Mouse (Mus musculus): ENCODE data around the gene Zfp955b.
"Not testable (repeated sequence)": the region's sequence is repeated elsewhere in the genome, so short reads cannot be mapped to it uniquely, and the experiment has no call there.

Gene Zfp955b

GRCm38 (mm10) chr17:33289039-33289875, at the start of gene Zfp955b:
Gene Zfp955b (plus strand): TSS chr17:33289544.
- DNase-seq (ENCODE audit: extremely low spot score, low read depth, low spot score), result not testable (repeated sequence)

DNA sequence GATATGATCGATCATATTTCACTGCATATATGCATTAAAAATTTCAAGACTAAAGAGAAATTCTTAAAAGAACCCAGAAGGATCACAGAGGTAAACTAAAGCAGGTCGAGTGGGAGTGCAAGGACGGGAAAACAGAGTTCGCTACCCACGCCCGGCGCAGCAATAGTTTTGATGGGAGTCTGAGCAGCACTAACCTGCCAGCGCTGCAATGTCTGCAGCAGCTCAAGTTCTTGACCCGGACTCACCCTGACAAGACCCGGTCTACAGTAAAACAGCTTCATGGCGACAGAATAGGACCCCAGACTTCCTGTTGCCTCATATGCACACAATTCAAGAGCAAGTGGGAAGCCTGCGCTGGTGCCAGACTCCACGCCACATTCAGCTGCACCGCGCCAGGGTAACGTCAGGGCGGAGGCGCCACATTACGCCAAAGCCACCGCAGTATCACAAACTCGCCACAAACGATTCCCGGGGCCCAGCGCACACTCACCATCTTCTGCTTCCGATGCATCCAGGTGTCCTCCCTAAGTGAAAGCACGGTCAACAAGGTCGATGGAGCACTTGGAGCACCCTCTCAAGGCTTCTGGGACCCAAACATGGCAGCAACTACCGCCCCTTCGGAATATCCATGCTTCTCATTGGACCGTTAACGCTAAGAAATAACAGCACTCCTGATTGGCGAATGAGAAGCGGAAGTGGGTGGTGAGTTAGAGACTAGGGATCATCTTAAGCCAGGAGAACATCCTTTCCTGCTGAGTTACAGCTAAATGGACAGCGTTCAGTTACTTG, 34.6 kb upstream of the Zfp955b start, which contains the start of gene Zfp955a:
Gene Zfp955a (minus strand): TSS at position 616 of the 789 bp plus-strand sequence.
- not testable (repeated sequence) for DNase-seq (ENCODE audit: extremely low spot score, low read depth, low spot score)

DNA sequence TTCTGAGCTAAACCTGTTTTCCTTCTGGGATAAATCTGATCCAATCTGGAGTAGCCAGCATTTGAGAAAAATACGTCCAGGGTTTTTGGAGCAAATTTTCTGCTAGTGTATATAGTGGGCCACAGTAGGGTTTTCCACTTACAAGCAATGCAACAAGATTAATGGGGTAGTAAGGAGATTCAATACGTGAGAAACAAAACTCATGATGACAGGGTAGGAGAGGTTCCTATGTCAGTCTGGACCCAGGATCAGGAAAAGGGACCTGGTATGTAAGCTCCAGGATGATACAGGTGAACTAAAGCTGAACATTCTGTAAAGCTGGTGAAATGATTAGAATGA, 34.1 kb upstream of the Zfp955b start:
- not testable (repeated sequence) for DNase-seq (ENCODE audit: extremely low spot score, low read depth, low spot score)

- DNase-seq (ENCODE audit: extremely low spot score, low read depth, low spot score), result no peak
Measured at GRCm38 (mm10) chr17:33264376-33264775, 25.0 kb upstream of the Zfp955b start, which contains the start of gene Olfr63. Gene Olfr63 (plus strand): TSS chr17:33264676.

DNA sequence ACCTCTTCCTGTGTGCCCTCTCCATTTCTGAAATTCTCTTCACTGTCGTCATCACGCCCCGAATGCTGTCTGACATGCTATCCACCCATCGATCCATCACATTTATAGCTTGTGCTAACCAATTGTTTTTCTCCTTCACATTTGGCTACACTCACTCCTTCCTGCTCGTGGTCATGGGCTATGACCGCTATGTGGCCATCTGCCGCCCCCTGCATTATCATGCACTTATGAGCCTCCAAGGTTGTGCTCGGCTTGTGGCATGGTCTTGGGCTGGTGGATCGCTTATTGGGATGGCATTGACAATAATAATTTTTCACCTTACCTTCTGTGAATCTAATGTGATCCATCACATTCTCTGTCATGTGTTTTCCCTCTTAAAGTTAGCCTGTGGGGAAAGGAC, 20.4 kb upstream of the Zfp955b start:
- no peak for DNase-seq (ENCODE audit: extremely low spot score, low read depth, low spot score)

DNA sequence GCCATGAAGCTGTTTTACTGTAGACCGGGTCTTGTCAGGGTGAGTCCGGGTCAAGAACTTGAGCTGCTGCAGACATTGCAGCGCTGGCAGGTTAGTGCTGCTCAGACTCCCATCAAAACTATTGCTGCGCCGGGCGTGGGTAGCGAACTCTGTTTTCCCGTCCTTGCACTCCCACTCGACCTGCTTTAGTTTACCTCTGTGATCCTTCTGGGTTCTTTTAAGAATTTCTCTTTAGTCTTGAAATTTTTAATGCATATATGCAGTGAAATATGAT, 469 bp downstream of the Zfp955b start:
- not testable (repeated sequence) for DNase-seq (ENCODE audit: extremely low spot score, low read depth, low spot score)

DNA sequence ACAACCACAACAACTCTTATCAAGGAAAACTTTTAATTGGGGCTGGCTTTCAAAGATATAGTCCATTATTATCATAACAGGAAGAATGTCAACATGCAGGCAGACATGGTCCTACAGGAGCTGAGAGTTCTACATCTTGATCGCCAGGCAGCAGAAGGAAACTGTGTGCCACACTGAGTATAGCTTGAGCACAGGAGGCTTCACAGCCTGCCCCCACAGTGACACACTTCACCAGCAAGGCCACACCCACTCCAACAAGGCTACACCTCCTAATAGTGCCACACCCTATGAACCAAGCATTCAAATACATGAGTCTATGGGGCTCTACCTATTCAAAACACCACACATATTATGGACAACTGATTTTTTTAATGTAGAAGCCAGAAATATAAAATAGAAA, 63.6 kb downstream of the Zfp955b start:
- DNase-seq (ENCODE audit: extremely low spot score, low read depth, low spot score), result no peak

All from hindlimb bud, embryonic 11.5 days (tissue).